Mouse (Mus musculus) stomach, embryonic 14.5 days (tissue): ENCODE measurements around the gene Atg9b. TPM values are rescaled to one million over a fixed set of nuclear protein-coding genes. Genes with fewer than 3 reads are reported as not detected.

ENCODE experiments used
- ATAC-seq: fragments of 200-750 bp; cut with Nextera tagmentation; 2 replicates; pipeline ENCODE4 v1.8.0; 2017; ENCODE audit warnings: low read depth, moderate TSS enrichment; ENCODE audit not compliant: insufficient number of reproducible peaks, insufficient read depth, low FRiP score
- H3K27ac ChIP-seq: fragments of 300-500 bp; sonication (generic); 2 replicates; pipeline ENCODE4 v1.5.1; 2014; ENCODE audit warnings: mild to moderate bottlenecking, low read length, moderate library complexity, mixed read lengths
- H3K27me3 ChIP-seq: fragments of 300-500 bp; sonication (generic); 2 replicates; pipeline ENCODE4 v1.6.1; 2014; ENCODE audit warnings: low read length, control low read depth, mixed read lengths; ENCODE audit not compliant: control insufficient read depth, insufficient read depth
- H3K36me3 ChIP-seq: fragments of 300-500 bp; sonication (generic); 2 replicates; pipeline ENCODE4 v1.6.1; 2014; ENCODE audit warnings: mild to moderate bottlenecking, control low read depth, low read length, moderate library complexity, mixed read lengths; ENCODE audit not compliant: control insufficient read depth, insufficient read depth
- H3K4me1 ChIP-seq: fragments of 300-500 bp; sonication (generic); 2 replicates; pipeline ENCODE4 v1.6.1; 2014; ENCODE audit warnings: low read length, control low read depth, mixed read lengths; ENCODE audit not compliant: control insufficient read depth, insufficient read depth
- H3K4me2 ChIP-seq: fragments of 300-500 bp; sonication (generic); replicated peaks from 2 replicates; pipeline ENCODE4 v1.6.1; 2014; ENCODE audit warnings: low read depth, low read length, control low read depth
- H3K4me3 ChIP-seq: fragments of 300-500 bp; sonication (generic); 2 replicates; pipeline ENCODE4 v1.5.1; 2014; ENCODE audit warnings: low read depth, low read length, control low read depth
- H3K9ac ChIP-seq: fragments of 300-500 bp; sonication (generic); replicated peaks from 2 replicates; pipeline ENCODE4 v1.6.1; 2014; ENCODE audit warnings: low read depth, mild to moderate bottlenecking, control low read depth, low read length, moderate library complexity, mixed read lengths
- H3K9me3 ChIP-seq: fragments of 300-500 bp; sonication (generic); 2 replicates; pipeline ENCODE4 v1.6.1; 2016; ENCODE audit warnings: low read depth, low read length, control low read depth; ENCODE audit not compliant: control insufficient read depth
- WGBS: fragments of 180-500 bp; shearing (Covaris S2); extraction: QIAGEN DNeasy Blood & Tissue Kit; methylation state at CpG from one replicate; pipeline ENCODE4 v1.1.7; 2014; 5-methylcytosine and 5-hydroxymethylcytosine counted together
- polyA plus RNA-seq: library from polyadenylated mRNA; unstranded; fragments of >200 nt; fragmentation: Nextera tagmentation; extraction: Ambion mirVana; gene quantifications from 2 replicates; pipeline ENCODE4 v1.2.1, GENCODE M21; 2014

The Atg9b gene
- polyA plus RNA-seq, 1 experiment from 2014 or later, result 0.68 TPM

GRCm38 (mm10) chr5:24413938-24414337 lies 22.0 kb upstream of the Atg9b start:
- no peak for ATAC-seq
- H3K27ac ChIP-seq, result no peak overlapping the region
- peaks cover under 1% of the 10 kb centered on the region; the same call in 1 of the 2 replicates for H3K36me3 ChIP-seq
- H3K4me2 ChIP-seq, result no peak overlapping the region
- H3K9ac ChIP-seq, result no peak overlapping the region
- no peaks in the 10 kb centered on the region for H3K27me3 ChIP-seq
- no peaks in the 10 kb centered on the region for H3K9me3 ChIP-seq
- 77% methylated on average over 13 of the region's 13 CpGs for WGBS
- H3K4me1 ChIP-seq, result 0 out of 2 replicates have a peak, but pooled peaks cover 3% of the 10 kb centered on the region
- H3K4me3 ChIP-seq, result no peak overlapping the region

GRCm38 (mm10) chr5:24413042-24413693 lies 21.2 kb upstream of the Atg9b start, which contains the start of gene Asic3:
TSS of gene Asic3 (plus strand) at chr5:24413392.
- Histone ChIP-seq H3K4me1 (0 out of 2 replicates have a peak, but pooled peaks cover 3% of the 10 kb centered on the region), H3K9ac (no peak within 1 kb of the TSS; the same call in 1 of the 2 replicates), H3K4me2 (no peak within 1 kb of the TSS), H3K4me3 (no peak within 1 kb of the TSS), H3K36me3 (no peaks in the 10 kb centered on the region; the same call in 1 of the 2 replicates), H3K9me3 (no peaks in the 10 kb centered on the region), H3K27ac (no peak within 1 kb of the TSS), H3K27me3 (no peaks in the 10 kb centered on the region)
- no peak for ATAC-seq
- 46% methylated on average over 11 of the region's 11 CpGs for whole genome bisulfite sequencing

GRCm38 (mm10) chr5:24412063-24412462 lies 20.1 kb upstream of the Atg9b start:
- no peaks in the 10 kb centered on the region for H3K9me3 ChIP-seq
- no peak overlapping the region for H3K4me3 ChIP-seq
- no peak overlapping the region for H3K9ac ChIP-seq
- 0 out of 2 replicates have a peak, but pooled peaks cover 3% of the 10 kb centered on the region for H3K4me1 ChIP-seq
- no peak for ATAC-seq
- 79% methylated on average over 2 of the region's 2 CpGs for WGBS
- no peaks in the 10 kb centered on the region for H3K27me3 ChIP-seq
- H3K27ac ChIP-seq, result no peak overlapping the region
- H3K4me2 ChIP-seq, result no peak overlapping the region
- H3K36me3 ChIP-seq, result peaks cover 4% of the 10 kb centered on the region

DNA sequence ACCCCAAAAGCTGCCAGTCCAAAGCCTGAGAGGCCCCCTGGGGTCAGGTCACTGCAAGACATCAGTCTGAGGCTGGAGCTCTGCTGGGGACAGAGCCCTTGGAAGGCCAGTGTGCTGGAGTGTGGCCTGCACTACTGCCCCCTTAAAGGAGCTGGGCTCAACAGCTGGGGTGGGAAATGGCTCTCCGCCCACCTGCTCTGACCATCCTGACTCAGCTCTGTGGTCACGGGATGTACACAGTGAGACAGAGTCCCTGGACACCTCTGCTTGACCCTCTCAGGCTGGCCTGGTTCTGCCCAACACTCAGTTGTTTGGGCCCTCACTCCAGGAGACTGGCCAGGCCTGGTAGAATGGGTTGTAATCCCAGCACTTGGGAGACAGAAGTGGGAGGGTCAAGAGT lies 17.5 kb upstream of the Atg9b start:
- Histone ChIP-seq H3K27me3 (no peaks in the 10 kb centered on the region), H3K4me2 (no peak overlapping the region), H3K9ac (no peak overlapping the region), H3K4me3 (no peak overlapping the region), H3K36me3 (peaks cover 13% of the 10 kb centered on the region), H3K4me1 (no peaks in the 10 kb centered on the region), H3K27ac (no peak overlapping the region), H3K9me3 (no peaks in the 10 kb centered on the region)
- no peak for ATAC-seq
- WGBS, result 77% methylated on average over 2 of the region's 2 CpGs

- H3K4me3 ChIP-seq, result no peak overlapping the region
- peaks cover 13% of the 10 kb centered on the region for H3K36me3 ChIP-seq
Measured at GRCm38 (mm10) chr5:24408651-24409050, 16.7 kb upstream of the Atg9b start.

GRCm38 (mm10) chr5:24405389-24405876 lies 13.5 kb upstream of the Atg9b start:
- ATAC-seq, result no peak
- Histone ChIP-seq H3K9me3 (no peaks in the 10 kb centered on the region), H3K9ac (no peak overlapping the region), H3K4me3 (no peak overlapping the region), H3K4me2 (no peak overlapping the region), H3K4me1 (no peaks in the 10 kb centered on the region), H3K27me3 (no peaks in the 10 kb centered on the region), H3K36me3 (peaks cover 23% of the 10 kb centered on the region), H3K27ac (no peak overlapping the region)
- 70% methylated on average over 3 of the region's 3 CpGs for WGBS

More at GRCm38 (mm10) chr5:24408651-24409050, 16.7 kb upstream of the Atg9b start:
- ATAC-seq, result no peak
- no peak overlapping the region for H3K4me2 ChIP-seq
- WGBS, result 85% methylated on average over 13 of the region's 13 CpGs
- H3K27ac ChIP-seq, result no peak overlapping the region
- H3K9ac ChIP-seq, result no peak overlapping the region
- H3K9me3 ChIP-seq, result no peaks in the 10 kb centered on the region
- no peaks in the 10 kb centered on the region for H3K27me3 ChIP-seq
- no peaks in the 10 kb centered on the region for H3K4me1 ChIP-seq

DNA sequence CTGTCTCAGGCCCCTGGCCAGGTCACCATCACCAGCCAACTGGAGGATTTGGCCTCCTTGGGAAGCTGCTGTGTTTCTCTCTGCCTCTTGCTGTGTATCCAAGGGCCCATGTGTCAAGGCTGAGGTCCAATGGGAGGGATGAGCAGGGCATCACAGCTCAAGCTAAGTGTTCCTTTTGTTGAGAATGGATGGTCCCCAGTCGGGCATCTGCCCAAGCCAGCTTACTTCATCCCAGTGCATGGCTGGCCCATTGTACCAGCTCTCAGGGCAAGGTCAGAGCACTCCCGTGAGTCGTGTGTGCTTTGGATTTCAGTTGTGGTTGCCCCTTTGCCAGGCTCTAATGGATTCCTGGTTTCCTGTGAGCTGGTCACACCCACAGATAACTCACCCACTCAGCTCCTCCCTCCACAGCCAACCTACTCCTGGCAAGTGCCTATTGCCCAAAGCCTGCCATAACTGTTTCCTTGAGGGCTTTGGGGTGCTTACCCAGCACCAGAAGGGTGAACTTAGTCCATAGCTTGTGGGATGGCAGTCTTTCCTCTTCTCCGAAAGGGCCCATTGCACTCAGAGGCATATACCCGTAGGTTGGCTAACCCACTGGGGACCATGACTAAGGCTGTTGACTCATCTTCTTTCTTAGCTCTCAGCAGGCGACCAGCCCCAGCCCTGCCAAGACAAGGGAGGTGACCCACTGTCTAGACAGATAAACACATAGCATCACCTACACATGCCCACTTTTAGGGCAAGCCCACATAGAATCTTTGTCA lies 12.8 kb upstream of the Atg9b start:
- H3K4me1 ChIP-seq, result no peaks in the 10 kb centered on the region
- H3K27me3 ChIP-seq, result no peaks in the 10 kb centered on the region
- 86% methylated on average over 6 of the region's 6 CpGs for WGBS
- no peaks in the 10 kb centered on the region for H3K9me3 ChIP-seq
- ATAC-seq, result no peak
- H3K4me3 ChIP-seq, result no peak overlapping the region
- no peak overlapping the region for H3K9ac ChIP-seq
- H3K4me2 ChIP-seq, result no peak overlapping the region
- H3K27ac ChIP-seq, result no peak overlapping the region
- peaks cover 26% of the 10 kb centered on the region for H3K36me3 ChIP-seq

GRCm38 (mm10) chr5:24401969-24402368 lies 10.0 kb upstream of the Atg9b start:
- H3K4me3 ChIP-seq, result no peak overlapping the region
- ATAC-seq, result no peak
- H3K36me3 ChIP-seq, result peaks cover 21% of the 10 kb centered on the region
- H3K9me3 ChIP-seq, result no peaks in the 10 kb centered on the region
- no peak overlapping the region for H3K4me2 ChIP-seq
- H3K27ac ChIP-seq, result no peak overlapping the region
- no peaks in the 10 kb centered on the region for H3K27me3 ChIP-seq
- no peaks in the 10 kb centered on the region for H3K4me1 ChIP-seq
- no peak overlapping the region for H3K9ac ChIP-seq
- WGBS, result 73% methylated on average over 9 of the region's 9 CpGs
